23 mouse cellular contexts compared by ENCODE assay signal in the genomic region with DNA sequence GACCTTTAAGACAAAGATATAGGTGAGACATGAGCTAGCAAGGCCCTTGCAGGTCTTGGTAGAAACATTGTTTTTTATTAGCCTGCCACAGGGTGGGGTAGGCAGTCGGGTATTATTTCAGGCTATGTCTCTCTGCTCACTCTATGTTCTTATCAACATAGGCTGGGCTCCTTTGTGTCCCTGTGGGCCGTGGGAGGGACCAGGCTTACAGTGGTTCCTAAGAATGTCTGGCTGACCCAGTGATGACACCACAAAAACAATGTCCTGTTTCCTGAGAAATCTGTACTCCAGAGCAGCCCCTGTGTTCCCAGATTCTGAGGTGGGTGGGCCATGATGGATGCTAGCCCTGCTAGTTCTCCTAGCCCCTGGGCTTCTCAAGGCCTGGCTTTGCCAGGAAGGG. TPM values are rescaled to one million over a fixed set of nuclear protein-coding genes. Genes with fewer than 3 reads are reported as not detected.
DNase-seq lines count a peak whose midpoint lies in the region; ATAC-seq and TF ChIP-seq lines count a peak whose summit lies in the region.
"Had no signal": no experiment of that assay in that cellular context is flagged by ENCODE, and none has a peak within 500 bp of the region (broad histone marks: within the 10 kb centered on the region; RNA-seq: fewer than 3 reads in every experiment).

No protein-coding gene starts in this region.

- no peak overlapping the region for H3K4me3 ChIP-seq in lung, postnatal 0 days (ENCODE audit: low read depth, low read length)
- H3K4me3 ChIP-seq in lung, adult 2 months (replicated peaks; ENCODE audit: extremely low read depth, low read depth, low read length), result no peak overlapping the region
- H3K4me3 ChIP-seq: embryonic facial prominence, embryonic 12.5 days; forebrain, embryonic 15.5 days; hindbrain, embryonic 12.5 days; megakaryocyte, embryonic 14.5 days had no signal

- H3K4me2 ChIP-seq in lung, postnatal 0 days (replicated peaks; ENCODE audit: low read depth, low read length), result no peak overlapping the region
- H3K4me2 ChIP-seq: embryonic facial prominence, embryonic 12.5 days; forebrain, embryonic 15.5 days; hindbrain, embryonic 12.5 days; liver, embryonic 11.5 days; lung, embryonic 14.5 days had no signal

- no peak for TF ChIP-seq EP300 in lung, postnatal 0 days (IDR thresholded peaks at IDR 0.05)

- intact Hi-C loops in gastrocnemius, postnatal 14 days (cut with DNase I; ENCODE audit: low total_unique reads), result no loop called here
- intact Hi-C loops in heart, postnatal 25 days (cut with DNase I), result no loop called here

- TF ChIP-seq CTCF in lung, postnatal 0 days (IDR thresholded peaks at IDR 0.05), result no peak
- TF ChIP-seq CTCF in lung, adult 2 months (IDR thresholded peaks at IDR 0.05; ENCODE audit: insufficient read depth, low read length), result no peak

- peak; percentile 75 for ATAC-seq in lung, postnatal 0 days
- ATAC-seq: forebrain, embryonic 15.5 days; inflammation-experienced regulatory T-cells, adult 6 months; midbrain, embryonic 16.5 days had no signal

- H3K9me3 ChIP-seq in lung, postnatal 0 days (ENCODE audit: low read length), result no peaks in the 10 kb centered on the region
- H3K9me3 ChIP-seq: embryonic facial prominence, embryonic 12.5 days; forebrain, embryonic 15.5 days; hindbrain, embryonic 12.5 days had no signal

- no peaks in the 10 kb centered on the region for H3K36me3 ChIP-seq in lung, postnatal 0 days (ENCODE audit: insufficient read depth, low read length)
- H3K36me3 ChIP-seq: embryonic facial prominence, embryonic 12.5 days; forebrain, embryonic 15.5 days; hindbrain, embryonic 12.5 days had no signal

- no peaks in the 10 kb centered on the region for H3K4me1 ChIP-seq in lung, postnatal 0 days (ENCODE audit: insufficient read depth, low read depth, low read length)
- H3K4me1 ChIP-seq in lung, adult 2 months (ENCODE audit: control insufficient read depth, insufficient read depth, low read length), result no peaks in the 10 kb centered on the region
- H3K4me1 ChIP-seq: embryonic facial prominence, embryonic 12.5 days; forebrain, embryonic 15.5 days; hindbrain, embryonic 12.5 days had no signal

- WGBS in lung, postnatal 0 days, result 34% methylated on average over 2 of the region's 2 CpGs
- WGBS in lung, adult 2 months, result 46% methylated on average over 2 of the region's 2 CpGs

- no peak overlapping the region for H3K9ac ChIP-seq in lung, postnatal 0 days (replicated peaks; ENCODE audit: low read depth)
- H3K9ac ChIP-seq: embryonic facial prominence, embryonic 12.5 days; forebrain, embryonic 15.5 days; hindbrain, embryonic 12.5 days; lung, embryonic 14.5 days had no signal

- no peak overlapping the region for H3K27ac ChIP-seq in lung, postnatal 0 days (ENCODE audit: low read length)
- H3K27ac ChIP-seq: embryonic facial prominence, embryonic 12.5 days; forebrain, embryonic 15.5 days; hindbrain, embryonic 12.5 days had no signal

- H3K27me3 ChIP-seq in lung, postnatal 0 days (replicated peaks; ENCODE audit: insufficient read depth, low read length), result no peaks in the 10 kb centered on the region
- H3K27me3 ChIP-seq: embryonic facial prominence, embryonic 12.5 days; forebrain, embryonic 15.5 days had no signal

- DNase-seq in gastrocnemius, postnatal 25 days, result peak; percentile 37
- DNase-seq in gastrocnemius, postnatal 14 days, result no peak
- DNase-seq in lung, postnatal 0 days (ENCODE audit: low spot score), result peak; percentile 26
- DNase-seq in lung, adult 2 months, result no peak
- DNase-seq in heart, postnatal 25 days (ENCODE audit: low spot score), result peak; percentile 46
- peak; percentile 49 to 68 for DNase-seq in kidney, postnatal 36 days
- DNase-seq in cerebellum, postnatal 4 days (ENCODE audit: low spot score in 2 of 2), result no peak
- no peak for DNase-seq in spleen, postnatal 10 days (ENCODE audit: low spot score in 2 of 2)
- DNase-seq: adrenal gland, adult 8-10 months; cerebellum, adult 11-12 months; cerebellum, postnatal 36 days; left cerebral cortex, postnatal 4 days; lung, embryonic 14.5 days; thymus, postnatal 4 days had no signal

- TF ChIP-seq POLR2A in lung, adult 2 months (IDR thresholded peaks at IDR 0.05; ENCODE audit: borderline replicate concordance, extremely low read depth, low read depth, low read length), result no peak

RNA-seq across cellular contexts. Expression of gene Mrgpre, which starts 6.9 kb away (rescaled TPM):
- total RNA-seq in gastrocnemius, postnatal 25 days (2021), result under 1 TPM; 0.64 to 0.67 TPM
- 1 to 10 TPM; 1.0 to 1.1 TPM for total RNA-seq in gastrocnemius, postnatal 14 days (2021)
- 0.67 and 0.72 TPM in 2 replicates for polyA plus RNA-seq in lung, postnatal 0 days (2015; fragmentation: Nextera tagmentation; extraction: Ambion mirVana)
- 2.2 and 3.2 TPM in 2 replicates for polyA plus RNA-seq in lung, adult 2 months (2012; rRNA removed)
- total RNA-seq in heart, postnatal 25 days (2021), result 1 to 10 TPM; 1.0 to 1.3 TPM

RNA-seq across cellular contexts. Expression of gene Mrgprg, which starts 10.6 kb away (rescaled TPM):
- under 1 TPM in 1 of 2 experiments, not detected in 1; 0.29 TPM for total RNA-seq in gastrocnemius, postnatal 25 days (2021)
- total RNA-seq in gastrocnemius, postnatal 14 days (2021), result not detected
- not detected in 2 replicates for polyA plus RNA-seq in lung, postnatal 0 days (2015; fragmentation: Nextera tagmentation; extraction: Ambion mirVana)
- not detected in 2 replicates for polyA plus RNA-seq in lung, adult 2 months (2012; rRNA removed)
- not detected for total RNA-seq in heart, postnatal 25 days (2021)
- total RNA-seq: layer of hippocampus, adult 18-20 months; left cerebral cortex, postnatal 4 days had no signal
- polyA plus RNA-seq: brain, embryonic 14.5 days; embryonic facial prominence, embryonic 12.5 days; forebrain, embryonic 15.5 days; hindbrain, embryonic 12.5 days; inflammation-experienced regulatory T-cells, adult 6 months; liver, embryonic 11.5 days; lung, embryonic 14.5 days; midbrain, embryonic 16.5 days had no signal

RNA-seq across cellular contexts. Expression of gene Osbpl5, which starts 20.6 kb away (rescaled TPM):
- 10 to 100 TPM; 18.7 to 19.0 TPM for total RNA-seq in gastrocnemius, postnatal 25 days (2021)
- total RNA-seq in gastrocnemius, postnatal 14 days (2021), result 10 to 100 TPM; 27.8 to 29.4 TPM
- polyA plus RNA-seq in lung, postnatal 0 days (2015; fragmentation: Nextera tagmentation; extraction: Ambion mirVana), result 47.6 and 56.8 TPM in 2 replicates
- 103 and 125 TPM in 2 replicates for polyA plus RNA-seq in lung, adult 2 months (2012; rRNA removed)
- 10 to 100 TPM; 16.0 to 21.5 TPM for total RNA-seq in heart, postnatal 25 days (2021)

RNA-seq across cellular contexts. Expression of gene Nadsyn1, which starts 45.3 kb away (rescaled TPM):
- 1 to 10 TPM; 2.7 to 3.8 TPM for total RNA-seq in gastrocnemius, postnatal 25 days (2021)
- 1 to 10 TPM; 3.6 to 3.9 TPM for total RNA-seq in gastrocnemius, postnatal 14 days (2021)
- polyA plus RNA-seq in lung, postnatal 0 days (2015; fragmentation: Nextera tagmentation; extraction: Ambion mirVana), result 5.0 and 5.2 TPM in 2 replicates
- polyA plus RNA-seq in lung, adult 2 months (2012; rRNA removed), result 9.9 and 10.7 TPM in 2 replicates
- total RNA-seq in heart, postnatal 25 days (2021), result 1 to 10 TPM; 4.8 to 5.5 TPM

RNA-seq across cellular contexts. Expression of gene Dhcr7, which starts 45.6 kb away (rescaled TPM):
- total RNA-seq in gastrocnemius, postnatal 25 days (2021), result 1 to 10 TPM; 4.8 TPM
- 1 to 10 TPM; 5.8 to 8.8 TPM for total RNA-seq in gastrocnemius, postnatal 14 days (2021)
- polyA plus RNA-seq in lung, postnatal 0 days (2015; fragmentation: Nextera tagmentation; extraction: Ambion mirVana), result 9.7 and 10.8 TPM in 2 replicates
- polyA plus RNA-seq in lung, adult 2 months (2012; rRNA removed), result 63.4 and 86.7 TPM in 2 replicates
- 1 to 10 TPM; 5.8 to 6.7 TPM for total RNA-seq in heart, postnatal 25 days (2021)

Comparison
In these comparisons a context has a peak if more than half of its experiments do, and no peak if none do; other contexts are left out.
1. DNase-seq: peak in gastrocnemius, postnatal 25 days (single experiment), lung, postnatal 0 days (single experiment), heart, postnatal 25 days (single experiment) and kidney, postnatal 36 days (2 of 2); none in gastrocnemius, postnatal 14 days (single experiment), lung, adult 2 months (single experiment), cerebellum, postnatal 4 days (0 of 2) and spleen, postnatal 10 days (0 of 2).